Comparison of ENCODE assay signal across 8 mouse cellular contexts in genomic region chr6:85293255-85294003, GRCm38 (mm10). TPM values are rescaled to one million over a fixed set of nuclear protein-coding genes. Genes with fewer than 3 reads are reported as not detected.
DNase-seq lines count a peak whose midpoint lies in the region; ATAC-seq lines count a peak whose summit lies in the region.

No protein-coding gene starts in this region.

- 52% methylated on average over 10 of the region's 10 CpGs for WGBS in hindbrain, embryonic 15.5 days
- 51% methylated on average over 10 of the region's 10 CpGs for WGBS in stomach, embryonic 16.5 days

- H3K9ac ChIP-seq in hindbrain, embryonic 15.5 days: no peak overlapping the region
- H3K9ac ChIP-seq in stomach, embryonic 16.5 days (ENCODE audit: low read length): no peak overlapping the region

- DNase-seq in layer of hippocampus, adult 9-11 months: peak; percentile 36
- DNase-seq in layer of hippocampus, postnatal 36 days: no peak
- no peak for DNase-seq in left cerebral cortex, adult 11 months (ENCODE audit: low spot score)
- DNase-seq in layer of hippocampus, postnatal 25 days (ENCODE audit: extremely low spot score in 1 of 2, low spot score in 1 of 2): no peak

- no peak overlapping the region for H3K4me3 ChIP-seq in brown adipose tissue, adult 24 weeks (ENCODE audit: insufficient read depth, low read depth, low read length)
- no peak overlapping the region for H3K4me3 ChIP-seq in hindbrain, embryonic 15.5 days
- H3K4me3 ChIP-seq in stomach, embryonic 16.5 days (replicated peaks; ENCODE audit: low read length): no peak overlapping the region

- ATAC-seq in hindbrain, embryonic 15.5 days (ENCODE audit: low FRiP score, low read depth): peak; percentile 57; the same call in 1 of the 2 replicates
- ATAC-seq in megakaryocyte, adult 5-6 weeks (ENCODE audit: poor library complexity, severe bottlenecking): peak; percentile 84
- ATAC-seq in stomach, embryonic 16.5 days (ENCODE audit: insufficient read depth, low FRiP score): peak; percentile 62; the same call in 1 of the 2 replicates

- H3K36me3 ChIP-seq in hindbrain, embryonic 15.5 days: no peaks in the 10 kb centered on the region
- H3K36me3 ChIP-seq in stomach, embryonic 16.5 days (ENCODE audit: control insufficient read depth, insufficient read depth, low read length): no peaks in the 10 kb centered on the region

- H3K4me1 ChIP-seq in brown adipose tissue, adult 24 weeks (ENCODE audit: control insufficient read depth, insufficient read depth, insufficient read length, low read length): peaks cover 44% of the 10 kb centered on the region
- H3K4me1 ChIP-seq in hindbrain, embryonic 15.5 days (replicated peaks): peaks cover 13% of the 10 kb centered on the region
- H3K4me1 ChIP-seq in stomach, embryonic 16.5 days (ENCODE audit: control insufficient read depth, insufficient read depth, low read length): peaks cover 8% of the 10 kb centered on the region; the same call in 1 of the 2 replicates

- no peaks in the 10 kb centered on the region for H3K9me3 ChIP-seq in hindbrain, embryonic 15.5 days
- no peaks in the 10 kb centered on the region for H3K9me3 ChIP-seq in stomach, embryonic 16.5 days (replicated peaks; ENCODE audit: control insufficient read depth, low read length)

- H3K4me2 ChIP-seq in hindbrain, embryonic 15.5 days: no peak overlapping the region
- no peak overlapping the region for H3K4me2 ChIP-seq in stomach, embryonic 16.5 days (ENCODE audit: low read depth, low read length)

- H3K27me3 ChIP-seq in hindbrain, embryonic 15.5 days: no peaks in the 10 kb centered on the region
- no peaks in the 10 kb centered on the region for H3K27me3 ChIP-seq in stomach, embryonic 16.5 days (ENCODE audit: control insufficient read depth, insufficient read depth, low read length)

- H3K27ac ChIP-seq in brown adipose tissue, adult 24 weeks (replicated peaks; ENCODE audit: low read depth, low read length): peak overlapping the region; percentile 95
- peak overlapping the region; percentile 51; the same call in 1 of the 2 replicates for H3K27ac ChIP-seq in hindbrain, embryonic 15.5 days (replicated peaks)
- H3K27ac ChIP-seq in stomach, embryonic 16.5 days (ENCODE audit: low read length): no peak overlapping the region

RNA-seq across cellular contexts. Expression of gene Sfxn5, which starts 39.8 kb away (rescaled TPM):
- 100 to 1,000 TPM; 164 to 165 TPM for total RNA-seq in layer of hippocampus, postnatal 36 days (2021)
- 51.9 and 66.8 TPM in 2 replicates for polyA plus RNA-seq in brown adipose tissue, adult 24 weeks (2012; ENCODE audit: insufficient read depth, insufficient read length, missing spikeins)
- polyA plus RNA-seq in hindbrain, embryonic 15.5 days (2015; fragmentation: Nextera tagmentation; extraction: Ambion mirVana): 41.4 and 43.1 TPM in 2 replicates
- 6.5 and 8.4 TPM in 2 replicates for total RNA-seq in megakaryocyte, adult 5-6 weeks (2015)
- total RNA-seq in megakaryocyte, adult 5-6 weeks (2017): 8.4 and 13.4 TPM in 2 replicates
- polyA plus RNA-seq in stomach, embryonic 16.5 days (2015; fragmentation: Nextera tagmentation; extraction: Ambion mirVana): 10.7 and 11.0 TPM in 2 replicates
- 100 to 1,000 TPM; 168 to 177 TPM for total RNA-seq in layer of hippocampus, postnatal 25 days (2021)

Comparison
In these comparisons a context has a peak if more than half of its experiments do, and no peak if none do; other contexts are left out.
1. RNA of gene Sfxn5, which starts 39.8 kb away (total RNA-seq): 168 to 177 TPM in layer of hippocampus, postnatal 25 days and 164 to 165 TPM in layer of hippocampus, postnatal 36 days; 6.5 to 13.4 TPM in megakaryocyte, adult 5-6 weeks; every median in the first group is over 10 times any median in the second.
2. Peak in every context shown above with its lines, with median percentiles within 50 percentile points of each other: ATAC-seq.